Mouse (Mus musculus): ENCODE data around the gene Itga9. TPM values are rescaled to one million over a fixed set of nuclear protein-coding genes. Genes with fewer than 3 reads are reported as not detected.

Gene Itga9
- total RNA-seq, 2 experiments from 2014 or later, result 6.1 to 11.2 TPM

DNA sequence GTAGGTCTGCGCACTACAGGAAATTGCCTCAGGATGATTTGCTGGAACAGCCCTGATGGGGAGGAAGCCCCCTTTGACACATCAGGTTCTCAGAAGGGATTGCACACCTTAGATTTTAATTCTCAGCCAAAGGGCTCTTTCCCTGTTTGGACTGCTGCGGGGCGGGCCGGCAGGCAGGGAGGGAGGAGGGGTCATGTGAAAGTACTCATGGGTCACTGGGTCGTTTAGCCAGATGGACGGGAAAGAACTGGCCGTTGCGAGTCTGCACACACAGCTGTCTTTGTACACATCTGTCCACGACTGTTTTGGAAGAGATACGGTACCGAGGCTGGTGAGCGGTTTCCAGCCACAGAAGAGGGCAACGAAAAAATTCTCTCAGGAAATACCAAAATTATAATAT, 332.9 kb downstream of the Itga9 start:
- DNase-seq (ENCODE audit: low spot score in 2 of 2), result no peak

- no peak for DNase-seq (ENCODE audit: low spot score in 2 of 2)
Observed at GRCm38 (mm10) chr9:118939831-118940230, 333.3 kb downstream of the Itga9 start.

DNA sequence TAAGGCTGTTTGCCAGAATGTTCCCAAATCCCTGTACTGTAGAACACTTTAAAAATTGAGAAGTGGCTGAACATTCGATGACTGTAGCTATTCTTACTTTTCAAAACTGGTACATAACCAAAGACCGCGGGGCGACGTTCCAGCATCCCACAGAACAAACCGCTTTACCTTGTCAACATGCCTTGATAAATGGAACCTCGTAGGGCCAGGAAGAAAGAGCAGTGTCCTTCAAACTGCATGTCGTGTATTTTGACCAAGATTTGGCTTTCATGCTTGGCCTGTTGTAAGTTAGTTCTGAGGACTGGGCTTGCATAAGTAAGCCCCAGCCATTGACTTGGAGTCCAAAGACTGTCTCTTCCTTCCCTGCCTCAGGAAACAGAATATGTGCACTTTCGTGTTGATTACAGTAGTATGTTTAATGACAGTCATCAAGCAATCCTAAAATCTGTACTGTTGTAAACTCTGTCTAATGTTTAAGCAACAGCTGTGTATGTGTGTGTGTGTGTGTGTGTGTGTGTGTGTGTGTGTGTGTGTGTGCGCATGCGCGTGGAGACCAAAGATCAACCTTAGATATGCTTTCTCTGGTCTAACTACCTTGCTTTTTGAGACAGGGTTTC, 334.2 kb downstream of the Itga9 start:
- DNase-seq (ENCODE audit: low spot score in 2 of 2), result no peak

- DNase-seq (ENCODE audit: low spot score in 2 of 2), result no peak
Observed at GRCm38 (mm10) chr9:118942030-118942429, 335.5 kb downstream of the Itga9 start.

DNA sequence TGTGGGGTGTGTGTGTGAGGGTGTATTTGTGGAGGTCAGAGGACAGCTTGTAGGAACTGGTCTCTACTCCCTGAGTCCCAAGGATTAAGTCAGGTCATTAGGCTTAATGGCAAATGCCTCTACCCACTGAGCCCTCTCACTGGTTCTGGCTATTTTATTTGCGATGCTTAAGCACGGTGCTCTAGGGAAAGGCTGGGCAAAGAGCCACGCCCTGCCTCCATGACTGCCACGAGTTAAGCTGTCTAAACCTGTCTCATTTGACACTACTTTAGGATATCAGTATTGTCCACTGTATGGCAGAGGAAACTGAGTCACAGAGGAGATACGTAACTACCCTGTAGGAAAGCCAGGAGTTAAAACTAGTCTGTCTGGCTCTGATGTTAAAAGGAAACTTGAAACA, 337.5 kb downstream of the Itga9 start:
- DNase-seq (ENCODE audit: low spot score in 2 of 2), result no peak

GRCm38 (mm10) chr9:118944388-118944787, 337.9 kb downstream of the Itga9 start:
- no peak for DNase-seq (ENCODE audit: low spot score in 2 of 2)

DNA sequence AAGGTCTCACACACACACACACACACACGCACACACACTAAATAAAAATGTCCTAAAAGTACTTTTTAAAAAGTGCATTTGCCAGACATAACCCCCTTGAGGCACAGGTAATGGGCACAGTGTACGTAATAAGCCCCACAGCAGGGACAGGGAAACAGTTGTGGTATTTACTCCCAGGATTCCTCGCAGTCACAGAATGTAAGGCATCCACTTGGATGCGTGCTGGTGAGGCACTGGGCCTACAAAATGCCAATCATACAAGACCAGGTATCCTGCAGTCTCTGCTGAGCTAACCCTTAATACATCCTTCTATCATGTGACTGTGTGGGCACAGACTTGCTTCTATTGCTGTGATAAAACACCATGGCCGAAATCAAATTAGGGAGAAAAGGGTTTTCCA, 342.0 kb downstream of the Itga9 start:
- DNase-seq (ENCODE audit: low spot score in 2 of 2), result no peak

GRCm38 (mm10) chr9:118949124-118949523, 342.6 kb downstream of the Itga9 start:
- DNase-seq (ENCODE audit: low spot score in 2 of 2), result no peak

DNA sequence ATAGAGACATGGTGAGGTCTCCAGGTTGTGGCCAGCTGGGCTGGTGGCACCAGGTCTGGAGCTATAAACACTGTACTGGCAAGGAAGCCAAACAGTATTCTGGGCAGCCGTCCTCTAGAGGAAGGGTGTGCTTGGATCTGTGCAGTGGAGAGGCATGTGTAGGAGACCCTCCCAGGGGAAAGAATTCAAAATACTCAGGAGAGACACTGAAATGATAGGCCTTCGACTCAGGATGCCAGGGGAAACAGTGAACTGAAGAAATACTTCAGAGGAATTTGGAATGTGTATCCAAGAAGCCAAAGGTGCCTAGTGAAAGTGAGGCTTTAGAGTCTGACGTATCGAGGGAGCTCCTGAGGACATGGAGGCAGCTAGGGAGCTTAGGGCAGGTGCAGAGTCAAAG, 343.2 kb downstream of the Itga9 start:
- DNase-seq (ENCODE audit: low spot score in 2 of 2), result no peak

GRCm38 (mm10) chr9:118950061-118950460, 343.6 kb downstream of the Itga9 start:
- DNase-seq (ENCODE audit: low spot score in 2 of 2), result no peak

Other genes with a start within 250 kb of the Itga9 start
- 1 to 10 TPM; 3.1 to 3.5 TPM for gene Eomes, start 128.5 kb upstream of the Itga9 start, total RNA-seq (2021)
- gene Golga4, start 100.4 kb upstream of the Itga9 start, total RNA-seq (2021), result 10 to 100 TPM; 75.6 to 80.6 TPM

Data from layer of hippocampus, postnatal 14 days (tissue).